Mouse (Mus musculus): ENCODE measurements at regions not wholly inside any gene's neighbourhood (a gene's known extent, or its start where the extent isn't known, plus 50 kb on each side); places are given as distances from the start of the nearest gene placed in this dataset.

DNA sequence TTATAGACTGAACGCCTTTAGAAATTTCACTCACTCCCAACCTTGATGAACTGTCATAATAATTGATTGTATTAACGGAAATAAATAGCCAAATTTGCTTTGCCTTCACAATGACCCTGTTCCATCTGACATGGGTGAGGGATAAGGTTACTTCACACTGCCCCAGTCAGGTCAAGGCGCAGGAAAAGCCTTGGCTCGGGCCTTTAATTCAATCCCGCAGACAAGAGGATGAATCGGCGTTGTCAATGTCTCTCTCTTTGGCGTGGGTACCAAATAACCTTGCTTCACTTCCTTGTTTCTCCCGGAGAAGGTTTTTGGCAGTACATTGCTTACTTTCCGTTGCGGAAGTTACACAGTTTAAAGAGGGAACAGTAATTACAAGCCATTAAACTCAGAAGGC, 354.2 kb downstream of the Cps1 start:
- no peak for TF ChIP-seq CTCF (IDR thresholded peaks at IDR 0.05; ENCODE audit: low read depth)
- TF ChIP-seq EP300 (optimal IDR thresholded peaks at IDR 0.05): no peak

All from stomach, postnatal 0 days (tissue).